Mouse (Mus musculus): ENCODE measurements around the gene Krt36. TPM values are rescaled to one million over a fixed set of nuclear protein-coding genes. Genes with fewer than 3 reads are reported as not detected.

Gene Krt36
- 0.09 TPM in 1 of 2 replicates, not detected in the other for polyA plus RNA-seq (2015; fragmentation: Nextera tagmentation; extraction: Ambion mirVana)

GRCm38 (mm10) chr11:100105576-100106122 is at the start of gene Krt36:
Gene Krt36, minus strand, starts transcription at chr11:100105626.

GRCm38 (mm10) chr11:100148615-100149330 is 43.3 kb upstream of the Krt36 start, which contains the start of gene Krt19:
Gene Krt19, minus strand, starts transcription at chr11:100148665.

GRCm38 (mm10) chr11:100135731-100136130 is 30.3 kb upstream of the Krt36 start, which contains the start of gene Krt15:
Gene Krt15, minus strand, starts transcription at chr11:100135928.

GRCm38 (mm10) chr11:100121466-100121865 is 16.0 kb upstream of the Krt36 start, which contains the start of gene Krt13:
Gene Krt13, minus strand, starts transcription at chr11:100121566.

GRCm38 (mm10) chr11:100096141-100096540 is 9.3 kb downstream of the Krt36 start, which contains the start of gene Krt35:
Gene Krt35, minus strand, starts transcription at chr11:100096241.

GRCm38 (mm10) chr11:100087861-100088260 is 17.6 kb downstream of the Krt36 start, which contains the start of gene Krt32:
Gene Krt32, minus strand, starts transcription at chr11:100088226.

Other genes starting within 250 kb of the Krt36 start
- gene Gm11568, start 247.7 kb downstream of the Krt36 start, polyA plus RNA-seq (2015; fragmentation: Nextera tagmentation; extraction: Ambion mirVana): not detected in 2 replicates
- gene Gm11559, start 241.2 kb downstream of the Krt36 start, polyA plus RNA-seq (2015; fragmentation: Nextera tagmentation; extraction: Ambion mirVana): not detected in 2 replicates
- gene Krtap9-1, start 232.2 kb downstream of the Krt36 start, polyA plus RNA-seq (2015; fragmentation: Nextera tagmentation; extraction: Ambion mirVana): not detected in 2 replicates
- gene Gm11567, start 226.4 kb downstream of the Krt36 start, polyA plus RNA-seq (2015; fragmentation: Nextera tagmentation; extraction: Ambion mirVana): not detected in 2 replicates
- gene Krtap31-1, start 197.7 kb downstream of the Krt36 start, polyA plus RNA-seq (2015; fragmentation: Nextera tagmentation; extraction: Ambion mirVana): not detected in 2 replicates
- gene Gm11565, start 190.9 kb downstream of the Krt36 start, polyA plus RNA-seq (2015; fragmentation: Nextera tagmentation; extraction: Ambion mirVana): not detected in 2 replicates
- not detected in 2 replicates for gene Krtap31-2, start 169.3 kb downstream of the Krt36 start, polyA plus RNA-seq (2015; fragmentation: Nextera tagmentation; extraction: Ambion mirVana)
- gene Krtap9-5, start 157.2 kb downstream of the Krt36 start, polyA plus RNA-seq (2015; fragmentation: Nextera tagmentation; extraction: Ambion mirVana): not detected in 2 replicates
- not detected in 2 replicates for gene Krtap29-1, start 126.6 kb downstream of the Krt36 start, polyA plus RNA-seq (2015; fragmentation: Nextera tagmentation; extraction: Ambion mirVana)
- gene Krtap16-1, start 119.0 kb downstream of the Krt36 start, polyA plus RNA-seq (2015; fragmentation: Nextera tagmentation; extraction: Ambion mirVana): 0.15 TPM in 2 replicates
- gene Krtap17-1, start 111.6 kb downstream of the Krt36 start, polyA plus RNA-seq (2015; fragmentation: Nextera tagmentation; extraction: Ambion mirVana): 3.1 and 3.3 TPM in 2 replicates
- not detected in 2 replicates for gene Krt33a, start 89.4 kb downstream of the Krt36 start, polyA plus RNA-seq (2015; fragmentation: Nextera tagmentation; extraction: Ambion mirVana)
- 0.14 and 0.22 TPM in 2 replicates for gene Krt33b, start 75.8 kb downstream of the Krt36 start, polyA plus RNA-seq (2015; fragmentation: Nextera tagmentation; extraction: Ambion mirVana)
- 0.09 TPM in 1 of 2 replicates, not detected in the other for gene Krt34, start 64.1 kb downstream of the Krt36 start, polyA plus RNA-seq (2015; fragmentation: Nextera tagmentation; extraction: Ambion mirVana)
- not detected in 2 replicates for gene Krt31, start 55.1 kb downstream of the Krt36 start, polyA plus RNA-seq (2015; fragmentation: Nextera tagmentation; extraction: Ambion mirVana)
- gene Krt32, start 17.4 kb downstream of the Krt36 start, polyA plus RNA-seq (2015; fragmentation: Nextera tagmentation; extraction: Ambion mirVana): not detected in 2 replicates
- 0.19 and 0.25 TPM in 2 replicates for gene Krt35, start 9.4 kb downstream of the Krt36 start, polyA plus RNA-seq (2015; fragmentation: Nextera tagmentation; extraction: Ambion mirVana)
- gene Krt13, start 15.9 kb upstream of the Krt36 start, polyA plus RNA-seq (2015; fragmentation: Nextera tagmentation; extraction: Ambion mirVana): 0.18 and 0.27 TPM in 2 replicates
- 0.13 and 0.25 TPM in 2 replicates for gene Krt15, start 30.3 kb upstream of the Krt36 start, polyA plus RNA-seq (2015; fragmentation: Nextera tagmentation; extraction: Ambion mirVana)
- 5.0 and 6.1 TPM in 2 replicates for gene Krt19, start 43.0 kb upstream of the Krt36 start, polyA plus RNA-seq (2015; fragmentation: Nextera tagmentation; extraction: Ambion mirVana)
- 0.09 and 0.15 TPM in 2 replicates for gene Krt9, start 87.6 kb upstream of the Krt36 start, polyA plus RNA-seq (2015; fragmentation: Nextera tagmentation; extraction: Ambion mirVana)
- gene Krt14, start 101.9 kb upstream of the Krt36 start, polyA plus RNA-seq (2015; fragmentation: Nextera tagmentation; extraction: Ambion mirVana): 0.54 and 0.75 TPM in 2 replicates
- gene Krt16, start 143.3 kb upstream of the Krt36 start, polyA plus RNA-seq (2015; fragmentation: Nextera tagmentation; extraction: Ambion mirVana): not detected in 2 replicates
- gene Krt17, start 155.4 kb upstream of the Krt36 start, polyA plus RNA-seq (2015; fragmentation: Nextera tagmentation; extraction: Ambion mirVana): 1.7 and 3.1 TPM in 2 replicates
- 0.17 and 0.25 TPM in 2 replicates for gene Krt42, start 164.2 kb upstream of the Krt36 start, polyA plus RNA-seq (2015; fragmentation: Nextera tagmentation; extraction: Ambion mirVana)
- gene Eif1, start 214.3 kb upstream of the Krt36 start, polyA plus RNA-seq (2015; fragmentation: Nextera tagmentation; extraction: Ambion mirVana): 1,292 and 1,377 TPM in 2 replicates
- gene Gast, start 228.8 kb upstream of the Krt36 start, polyA plus RNA-seq (2015; fragmentation: Nextera tagmentation; extraction: Ambion mirVana): 0.59 TPM in 1 of 2 replicates, not detected in the other

Measured in neural tube, postnatal 0 days (tissue).